Mouse (Mus musculus) limb, embryonic 10.5 days (tissue): ENCODE data around the gene Trim47. TPM values are rescaled to one million over a fixed set of nuclear protein-coding genes. Genes with fewer than 3 reads are reported as not detected.

Experiments used
- DNase-seq: peaks from one replicate; pipeline ENCODE4 v3.0.0-alpha.2; 2017; ENCODE audit warnings: low spot score
- H3K27ac ChIP-seq: fragments of 300-500 bp; sonication (generic); 2 replicates; pipeline ENCODE4 v1.5.1; 2016; ENCODE audit warnings: mild to moderate bottlenecking
- H3K27me3 ChIP-seq: fragments of 300-500 bp; sonication (generic); 2 replicates; pipeline ENCODE4 v1.6.1; 2016; ENCODE audit warnings: low read depth, mild to moderate bottlenecking; ENCODE audit not compliant: poor library complexity, severe bottlenecking
- H3K36me3 ChIP-seq: fragments of 300-500 bp; sonication (generic); 2 replicates; pipeline ENCODE4 v1.6.1; 2016; ENCODE audit warnings: mild to moderate bottlenecking, moderate library complexity
- H3K4me1 ChIP-seq: fragments of 300-500 bp; sonication (generic); 2 replicates; pipeline ENCODE4 v1.6.1; 2016
- H3K4me3 ChIP-seq: fragments of 300-500 bp; sonication (generic); 2 replicates; pipeline ENCODE4 v1.5.1; 2016; ENCODE audit warnings: mild to moderate bottlenecking, moderate library complexity
- H3K9me3 ChIP-seq: fragments of 300-500 bp; sonication (generic); replicated peaks from 2 replicates; pipeline ENCODE4 v1.6.1; 2016; ENCODE audit warnings: mild to moderate bottlenecking
- WGBS: fragments of 180-500 bp; shearing (Covaris S2); methylation state at CpG from one replicate; pipeline ENCODE4 v1.1.7; 2016; 5-methylcytosine and 5-hydroxymethylcytosine counted together
- polyA plus RNA-seq: library from polyadenylated mRNA; unstranded; fragments of >200 nt; fragmentation: Nextera tagmentation; extraction: Ambion mirVana; gene quantifications from 2 replicates; pipeline ENCODE4 v1.2.1, GENCODE M21; 2016

Trim47 gene
- polyA plus RNA-seq, 1 experiment from 2014 or later: 4.9 TPM

- Histone ChIP-seq H3K27me3 (peaks cover 76% of the 10 kb centered on the region), H3K27ac (no peak overlapping the region), H3K4me1 (peaks cover 48% of the 10 kb centered on the region), H3K4me3 (peak overlapping the region; percentile 48), H3K9me3 (no peaks in the 10 kb centered on the region), H3K36me3 (no peaks in the 10 kb centered on the region)
- 33% methylated on average over 10 of the region's 10 CpGs for WGBS
- DNase-seq: no peak
Observed at GRCm38 (mm10) chr11:116110540-116110939, 16.5 kb downstream of the Trim47 start.

- WGBS: 2% methylated on average over 35 of the region's 35 CpGs
- peaks cover 48% of the 10 kb centered on the region for H3K4me1 ChIP-seq
Observed at GRCm38 (mm10) chr11:116110131-116110530, 16.9 kb downstream of the Trim47 start.

GRCm38 (mm10) chr11:116109441-116110081, 17.4 kb downstream of the Trim47 start:
- DNase-seq: peak; percentile 53
- Histone ChIP-seq H3K36me3 (no peaks in the 10 kb centered on the region), H3K9me3 (no peaks in the 10 kb centered on the region), H3K4me1 (peaks cover 50% of the 10 kb centered on the region), H3K27ac (peak overlapping the region; percentile 75), H3K4me3 (peak overlapping the region; percentile 48), H3K27me3 (peaks cover 84% of the 10 kb centered on the region)
- 3% methylated on average over 70 of the region's 70 CpGs for WGBS

More at GRCm38 (mm10) chr11:116110131-116110530, 16.9 kb downstream of the Trim47 start:
- Histone ChIP-seq H3K27ac (peak overlapping the region; percentile 75), H3K9me3 (no peaks in the 10 kb centered on the region), H3K36me3 (no peaks in the 10 kb centered on the region), H3K27me3 (peaks cover 80% of the 10 kb centered on the region), H3K4me3 (peak overlapping the region; percentile 48)
- DNase-seq: peak; percentile 56

- DNase-seq: no peak
- Histone ChIP-seq H3K27ac (no peak overlapping the region), H3K9me3 (no peaks in the 10 kb centered on the region), H3K4me3 (peak overlapping the region; percentile 48; the same call in 1 of the 2 replicates), H3K27me3 (peaks cover 84% of the 10 kb centered on the region), H3K36me3 (no peaks in the 10 kb centered on the region), H3K4me1 (peaks cover 59% of the 10 kb centered on the region)
- WGBS: 6% methylated on average over 23 of the region's 23 CpGs
Observed at GRCm38 (mm10) chr11:116108464-116109137, 18.4 kb downstream of the Trim47 start.

- no peak for DNase-seq
- Histone ChIP-seq H3K4me1 (peaks cover 65% of the 10 kb centered on the region), H3K9me3 (no peaks in the 10 kb centered on the region), H3K27me3 (peaks cover 81% of the 10 kb centered on the region), H3K27ac (peak overlapping the region; percentile 44; the same call in 1 of the 2 replicates), H3K36me3 (no peaks in the 10 kb centered on the region), H3K4me3 (peak overlapping the region; percentile 31)
- 9% methylated on average over 19 of the region's 19 CpGs for WGBS
Observed at GRCm38 (mm10) chr11:116107777-116108285, 19.2 kb downstream of the Trim47 start.

- Histone ChIP-seq H3K36me3 (no peaks in the 10 kb centered on the region), H3K4me1 (peaks cover 67% of the 10 kb centered on the region), H3K27me3 (peaks cover 74% of the 10 kb centered on the region), H3K4me3 (peak overlapping the region; percentile 31), H3K9me3 (no peaks in the 10 kb centered on the region), H3K27ac (0 out of 2 replicates have a peak overlapping the region, but pooled peaks have one; percentile 44)
- no peak for DNase-seq
- WGBS: 21% methylated on average over 14 of the region's 14 CpGs
Observed at GRCm38 (mm10) chr11:116106963-116107776, 19.8 kb downstream of the Trim47 start.

- H3K4me1 ChIP-seq: peaks cover 76% of the 10 kb centered on the region
- H3K4me3 ChIP-seq: peak overlapping the region; percentile 22
- no peaks in the 10 kb centered on the region for H3K36me3 ChIP-seq
- peaks cover 66% of the 10 kb centered on the region for H3K27me3 ChIP-seq
- H3K9me3 ChIP-seq: no peaks in the 10 kb centered on the region
- H3K27ac ChIP-seq: peak overlapping the region; percentile 66
- WGBS: 27% methylated on average over 32 of the region's 32 CpGs
- peak; percentile 69 for DNase-seq
Observed at GRCm38 (mm10) chr11:116106154-116106962, 20.7 kb downstream of the Trim47 start.

- H3K27ac ChIP-seq: no peak overlapping the region
- no peak overlapping the region for H3K4me3 ChIP-seq
- DNase-seq: no peak
- WGBS: 91% methylated on average over 2 of the region's 2 CpGs
- H3K9me3 ChIP-seq: no peaks in the 10 kb centered on the region
- peaks cover 72% of the 10 kb centered on the region for H3K4me1 ChIP-seq
- H3K36me3 ChIP-seq: no peaks in the 10 kb centered on the region
- H3K27me3 ChIP-seq: peaks cover 53% of the 10 kb centered on the region
Observed at GRCm38 (mm10) chr11:116105065-116105464, 21.9 kb downstream of the Trim47 start.

GRCm38 (mm10) chr11:116104006-116104646, 22.9 kb downstream of the Trim47 start:
- DNase-seq: peak; percentile 52
- H3K4me1 ChIP-seq: peaks cover 65% of the 10 kb centered on the region
- peak overlapping the region; percentile 79 for H3K27ac ChIP-seq
- H3K9me3 ChIP-seq: no peaks in the 10 kb centered on the region
- no peaks in the 10 kb centered on the region for H3K36me3 ChIP-seq
- peaks cover 44% of the 10 kb centered on the region for H3K27me3 ChIP-seq
- WGBS: 53% methylated on average over 14 of the region's 14 CpGs
- H3K4me3 ChIP-seq: 0 out of 2 replicates have a peak overlapping the region, but pooled peaks have one; percentile 8

GRCm38 (mm10) chr11:116103572-116103971, 23.4 kb downstream of the Trim47 start:
- H3K27me3 ChIP-seq: peaks cover 38% of the 10 kb centered on the region
- H3K36me3 ChIP-seq: no peaks in the 10 kb centered on the region
- 86% methylated on average over 12 of the region's 12 CpGs for WGBS
- no peaks in the 10 kb centered on the region for H3K9me3 ChIP-seq
- H3K4me1 ChIP-seq: peaks cover 65% of the 10 kb centered on the region
- peak overlapping the region; percentile 79 for H3K27ac ChIP-seq
- 0 out of 2 replicates have a peak overlapping the region, but pooled peaks have one; percentile 8 for H3K4me3 ChIP-seq
- no peak for DNase-seq

GRCm38 (mm10) chr11:116102472-116102871, 24.5 kb downstream of the Trim47 start:
- DNase-seq: no peak
- WGBS: 69% methylated on average over 3 of the region's 4 CpGs
- Histone ChIP-seq H3K36me3 (no peaks in the 10 kb centered on the region), H3K9me3 (no peaks in the 10 kb centered on the region), H3K27ac (peak overlapping the region; percentile 80), H3K4me3 (no peak overlapping the region), H3K4me1 (peaks cover 55% of the 10 kb centered on the region), H3K27me3 (peaks cover 27% of the 10 kb centered on the region)
